Mouse (Mus musculus) E14TG2a.4 (cell line): Measurements from ENCODE around the gene Dpp8.
A peak's percentile ranks its signal among the peaks of the same experiment; 100 is the strongest.
"Not testable (repeated sequence)": the region's sequence is repeated elsewhere in the genome, so short reads cannot be mapped to it uniquely, and the experiment has no call there.

Experiments used
- H3K27me3 ChIP-seq: 2 replicates; pipeline ENCODE4 v1.6.1; 2014; ENCODE audit warnings: low read length, control low read depth; ENCODE audit not compliant: insufficient read depth
- H3K36me3 ChIP-seq: 2 replicates; pipeline ENCODE4 v1.6.1; 2014; ENCODE audit warnings: low read length, control low read depth; ENCODE audit not compliant: insufficient read depth
- H3K4me1 ChIP-seq: replicated peaks from 2 replicates; pipeline ENCODE4 v1.6.1; 2014; ENCODE audit warnings: low read depth, low read length, control low read depth
- H3K4me3 ChIP-seq: replicated peaks from 2 replicates; pipeline ENCODE4 v1.5.1; 2014; ENCODE audit warnings: mild to moderate bottlenecking, low read length
- H3K9me3 ChIP-seq: 2 replicates; pipeline ENCODE4 v1.6.1; 2014; ENCODE audit warnings: low read length, control low read depth
- CTCF ChIP-seq: conservative IDR thresholded peaks from 2 replicates; pipeline ENCODE4 v1.5.1; 2014; ENCODE audit warnings: low read length
- NANOG ChIP-seq: IDR thresholded peaks from 2 replicates; pipeline ENCODE4 v1.6.1; 2014; ENCODE audit warnings: borderline replicate concordance, low read length, mixed read lengths
- POU5F1 ChIP-seq: IDR thresholded peaks from 2 replicates; pipeline ENCODE4 v1.6.1; 2014; ENCODE audit warnings: low read length, borderline replicate concordance

Gene Dpp8

DNA sequence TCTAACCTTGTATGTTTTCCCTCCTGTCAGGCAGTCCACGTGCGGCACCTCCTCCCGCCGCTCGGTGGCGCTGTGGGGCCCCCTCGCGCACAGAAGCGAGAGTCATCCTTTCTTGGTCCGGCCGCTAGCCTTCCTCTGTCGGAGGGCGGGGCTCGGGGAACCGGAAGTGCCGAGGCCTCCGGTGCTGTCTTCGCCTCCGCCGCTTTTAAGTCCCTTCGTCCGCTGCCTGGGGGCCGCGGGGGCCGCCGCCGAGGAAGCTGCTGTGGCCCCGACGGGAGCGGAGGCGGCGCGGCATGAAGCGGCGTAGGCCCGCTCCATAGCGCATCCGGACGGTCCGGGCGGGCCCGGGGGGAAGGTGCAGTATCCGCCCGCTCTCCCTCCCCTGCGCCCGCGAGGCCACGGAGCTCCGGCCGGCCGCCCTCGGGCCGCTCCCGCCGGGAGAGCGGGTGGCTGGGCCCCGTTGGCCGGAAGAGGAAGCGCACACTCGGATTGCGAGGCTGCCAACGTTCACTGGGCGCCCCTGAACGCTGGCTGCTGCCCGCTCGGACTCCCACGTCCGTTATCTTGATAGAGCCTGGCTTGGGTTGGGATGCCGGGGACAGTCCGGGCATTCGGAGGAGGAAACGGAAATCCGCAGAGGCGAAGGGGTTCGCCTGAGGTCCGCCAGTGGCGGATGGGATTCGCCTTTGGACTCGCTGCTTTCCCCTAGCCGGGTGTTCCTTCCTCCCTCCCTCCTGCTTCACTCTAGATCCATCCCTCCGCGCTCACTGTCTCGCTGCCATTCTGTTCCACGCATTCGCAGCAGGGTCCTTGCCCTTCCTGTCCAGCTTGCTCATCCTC lies at the start of gene Dpp8:
Dpp8 (plus strand) TSS at position 146 of the 840 bp plus-strand sequence.
- Histone ChIP-seq H3K27me3 (no peaks in the 10 kb centered on the region), H3K4me3 (peak within 1 kb of the TSS; percentile 100), H3K4me1 (peaks cover 25% of the 10 kb centered on the region), H3K9me3 (peaks cover 5% of the 10 kb centered on the region; the same call in 1 of the 2 replicates), H3K36me3 (peaks cover 22% of the 10 kb centered on the region)
- TF ChIP-seq CTCF (peak; percentile 57; the same call in 1 of the 2 replicates), POU5F1 (no peak)

DNA sequence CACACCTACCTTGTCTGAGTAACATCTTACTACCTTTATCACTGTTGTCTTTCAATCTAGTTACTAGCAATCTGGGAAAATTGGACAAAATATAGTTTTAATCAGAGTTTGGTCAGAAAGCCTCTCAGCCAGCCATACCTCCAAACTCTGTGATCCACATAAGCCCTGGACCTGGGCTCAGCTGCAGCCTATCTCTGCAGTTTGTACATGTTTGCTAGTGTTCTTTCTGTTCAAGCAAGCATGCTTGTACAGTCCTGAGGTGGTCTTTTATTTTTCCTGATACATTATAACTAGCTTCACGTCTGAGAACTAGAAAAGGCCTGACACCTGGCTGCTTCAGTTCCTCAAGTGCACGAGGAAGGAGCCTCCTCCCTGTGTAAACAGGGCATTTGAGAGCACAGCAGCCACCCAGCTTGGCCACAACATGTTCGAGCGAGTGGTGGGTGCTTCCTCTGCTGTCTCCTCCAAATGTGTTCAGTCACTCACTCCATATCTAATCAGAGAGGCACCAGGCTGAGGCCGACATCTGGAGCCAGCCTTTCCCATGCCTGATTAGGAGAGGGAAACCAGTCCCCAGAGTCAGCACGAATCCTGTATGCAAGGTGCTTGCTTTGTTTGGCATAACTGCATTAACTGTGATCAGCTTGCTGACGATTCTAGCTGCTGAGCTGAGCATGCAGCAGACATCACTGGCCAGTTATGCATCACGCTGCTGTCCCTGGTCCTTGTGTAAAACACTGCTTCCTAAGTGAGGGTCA lies 47.0 kb upstream of the Dpp8 start:
- Histone ChIP-seq H3K27me3 (no peaks in the 10 kb centered on the region), H3K36me3 (peaks cover 99% of the 10 kb centered on the region), H3K4me1 (peaks cover 20% of the 10 kb centered on the region), H3K9me3 (no peaks in the 10 kb centered on the region), H3K4me3 (no peak overlapping the region)
- TF ChIP-seq CTCF (no peak), POU5F1 (no peak), NANOG (no peak)

DNA sequence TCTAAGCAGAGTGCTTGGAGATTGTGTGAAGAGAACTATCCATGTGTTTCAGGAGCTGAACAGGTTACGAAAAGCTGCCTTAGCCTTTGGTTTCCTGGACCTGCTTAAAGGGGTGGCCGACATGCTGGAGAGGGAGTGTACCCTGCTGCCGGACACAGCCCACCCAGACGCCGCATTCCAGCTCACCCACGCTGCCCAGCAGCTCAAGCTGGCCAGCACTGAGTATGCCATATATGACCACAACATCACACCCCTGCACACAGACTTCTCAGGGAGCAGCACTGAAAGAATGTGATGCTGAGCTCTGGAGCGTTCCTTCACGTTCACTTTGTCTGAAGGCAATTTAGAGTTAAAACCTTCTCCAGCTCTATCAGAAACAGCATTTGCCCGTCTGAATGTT lies 46.4 kb upstream of the Dpp8 start:
- peaks cover 99% of the 10 kb centered on the region for H3K36me3 ChIP-seq
- H3K4me1 ChIP-seq, result peaks cover 14% of the 10 kb centered on the region
- TF ChIP-seq POU5F1 (no peak), CTCF (no peak), NANOG (no peak)
- H3K4me3 ChIP-seq, result no peak overlapping the region
- H3K27me3 ChIP-seq, result no peaks in the 10 kb centered on the region
- H3K9me3 ChIP-seq, result no peaks in the 10 kb centered on the region

DNA sequence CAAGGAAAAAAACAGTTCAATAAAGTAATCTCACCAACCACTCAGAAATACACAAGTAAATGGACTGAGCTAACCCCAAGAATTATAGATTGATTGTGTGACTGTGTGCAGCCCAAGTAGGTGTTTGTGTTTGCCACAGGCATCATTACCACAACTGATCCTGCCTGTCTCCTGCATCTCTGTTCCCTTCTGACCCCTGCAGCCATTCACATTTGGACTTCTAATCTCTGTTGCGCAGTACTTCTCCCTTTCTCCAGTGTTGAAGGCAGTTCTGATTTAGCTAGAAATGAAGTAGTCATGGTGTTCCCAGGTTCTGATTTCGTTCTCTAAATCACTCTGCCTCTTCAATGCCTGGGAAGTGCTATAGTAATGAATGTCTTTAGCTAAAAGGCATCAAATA lies 44.6 kb upstream of the Dpp8 start:
- Histone ChIP-seq H3K9me3 (no peaks in the 10 kb centered on the region), H3K36me3 (peaks cover 96% of the 10 kb centered on the region)
- TF ChIP-seq CTCF (no peak), POU5F1 (no peak), NANOG (no peak)

DNA sequence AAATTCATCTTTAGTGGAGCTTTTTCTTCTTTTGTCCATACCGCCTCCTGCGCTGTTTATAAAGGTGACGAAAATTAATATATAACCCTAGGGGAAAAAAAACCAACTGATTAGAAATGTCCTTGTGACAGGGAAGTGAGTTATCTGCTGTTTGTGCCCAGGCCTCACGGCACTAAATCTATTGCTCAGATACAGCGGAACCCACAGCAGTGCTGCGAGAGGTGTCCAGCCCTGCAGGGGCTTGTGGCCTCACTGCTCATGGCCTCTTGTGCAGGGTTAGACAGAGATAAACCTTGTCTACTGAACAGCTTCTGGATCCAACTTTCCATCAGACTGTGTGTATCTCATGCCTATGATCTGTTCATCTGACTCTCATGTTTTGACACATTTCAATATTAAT lies 43.8 kb upstream of the Dpp8 start:
- Histone ChIP-seq H3K4me1 (no peaks in the 10 kb centered on the region), H3K4me3 (no peak overlapping the region), H3K9me3 (no peaks in the 10 kb centered on the region), H3K27me3 (no peaks in the 10 kb centered on the region), H3K36me3 (peaks cover 91% of the 10 kb centered on the region)
- TF ChIP-seq NANOG, result no peak
- TF ChIP-seq POU5F1, result no peak
- no peak for TF ChIP-seq CTCF

More for the DNA sequence above, 44.6 kb upstream of the Dpp8 start:
- no peaks in the 10 kb centered on the region for H3K27me3 ChIP-seq
- no peak overlapping the region for H3K4me3 ChIP-seq
- H3K4me1 ChIP-seq, result peaks cover 7% of the 10 kb centered on the region

DNA sequence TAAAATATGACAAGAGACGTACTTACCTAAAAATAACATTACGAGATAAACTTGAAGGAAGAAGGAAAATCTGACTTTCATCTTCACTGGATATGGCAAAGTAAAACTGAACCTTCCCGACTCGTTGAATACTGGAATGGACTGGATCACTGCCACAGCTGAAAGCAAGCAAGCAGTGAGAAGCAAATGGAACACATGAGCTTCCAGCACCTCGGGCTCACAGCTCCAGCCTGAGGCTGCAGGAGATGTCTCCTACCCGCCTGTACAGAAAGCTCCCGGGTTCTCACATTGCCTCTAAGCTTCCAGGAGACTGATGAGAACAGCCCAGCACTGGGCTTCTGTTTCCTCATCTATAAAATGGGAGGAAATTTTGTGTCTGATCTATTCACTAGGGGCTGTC lies 41.9 kb upstream of the Dpp8 start:
- Histone ChIP-seq H3K9me3 (no peaks in the 10 kb centered on the region), H3K4me1 (no peaks in the 10 kb centered on the region), H3K36me3 (peaks cover 82% of the 10 kb centered on the region), H3K4me3 (no peak overlapping the region), H3K27me3 (no peaks in the 10 kb centered on the region)
- TF ChIP-seq POU5F1, result no peak
- TF ChIP-seq NANOG, result no peak
- no peak for TF ChIP-seq CTCF

DNA sequence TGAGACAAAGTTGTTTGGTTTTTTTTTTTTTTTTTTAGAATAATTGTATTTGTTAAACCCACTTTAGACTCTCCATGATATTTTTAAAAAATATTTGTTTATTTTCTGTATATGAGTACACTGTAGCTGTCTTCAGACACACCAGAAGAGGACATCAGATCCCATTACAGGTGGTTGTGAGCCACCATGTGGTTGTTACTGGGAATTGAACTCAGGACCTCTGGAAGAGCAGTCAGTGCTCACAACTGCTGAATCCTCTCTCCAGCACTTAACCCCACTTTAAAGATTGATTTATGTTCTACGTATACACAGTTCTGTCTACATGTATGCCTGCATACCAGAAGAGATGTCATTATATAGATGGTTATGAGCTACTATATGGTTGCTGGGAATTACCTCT lies 36.8 kb upstream of the Dpp8 start:
- not testable (repeated sequence) for H3K9me3 ChIP-seq, H3K4me1 ChIP-seq, H3K4me3 ChIP-seq, H3K27me3 ChIP-seq
- peak; percentile 13; the same call in 1 of the 2 replicates for TF ChIP-seq CTCF
- H3K36me3 ChIP-seq, result peaks cover 70% of the 10 kb centered on the region

DNA sequence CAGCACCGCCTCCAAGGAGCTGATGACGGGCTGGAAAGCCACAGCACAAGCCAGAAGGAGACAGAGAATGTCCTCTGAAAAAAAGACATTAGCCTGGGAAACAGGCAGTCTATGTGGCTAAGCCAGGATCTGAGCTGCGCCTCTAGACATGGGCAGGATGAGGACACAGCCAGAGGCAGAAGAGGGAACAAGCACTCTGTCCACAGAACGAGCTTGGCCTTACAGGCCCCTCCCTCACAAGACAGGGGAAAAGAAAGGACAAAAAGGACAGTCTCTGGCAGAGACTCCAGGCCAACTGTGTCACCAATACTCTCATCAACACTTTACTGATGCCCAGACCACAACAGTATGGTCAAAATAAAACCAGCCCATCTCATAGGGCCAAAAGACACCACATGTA lies 30.7 kb upstream of the Dpp8 start:
- no peaks in the 10 kb centered on the region for H3K27me3 ChIP-seq
- no peaks in the 10 kb centered on the region for H3K9me3 ChIP-seq
- H3K4me3 ChIP-seq, result no peak overlapping the region
- H3K4me1 ChIP-seq, result peaks cover 5% of the 10 kb centered on the region
- TF ChIP-seq POU5F1, result no peak
- no peak for TF ChIP-seq CTCF
- no peak for TF ChIP-seq NANOG
- H3K36me3 ChIP-seq, result peaks cover 70% of the 10 kb centered on the region
